Mouse (Mus musculus) cerebellum, postnatal 4 days (tissue): ENCODE data around the gene Slc35b1.

Source experiments
- DNase-seq, 2 experiments: peaks; one replicate each; pipeline ENCODE4 v3.0.0; 2022; ENCODE audit warnings: low spot score in 2 of 2, mixed read lengths in 1 of 2

The Slc35b1 gene

DNA sequence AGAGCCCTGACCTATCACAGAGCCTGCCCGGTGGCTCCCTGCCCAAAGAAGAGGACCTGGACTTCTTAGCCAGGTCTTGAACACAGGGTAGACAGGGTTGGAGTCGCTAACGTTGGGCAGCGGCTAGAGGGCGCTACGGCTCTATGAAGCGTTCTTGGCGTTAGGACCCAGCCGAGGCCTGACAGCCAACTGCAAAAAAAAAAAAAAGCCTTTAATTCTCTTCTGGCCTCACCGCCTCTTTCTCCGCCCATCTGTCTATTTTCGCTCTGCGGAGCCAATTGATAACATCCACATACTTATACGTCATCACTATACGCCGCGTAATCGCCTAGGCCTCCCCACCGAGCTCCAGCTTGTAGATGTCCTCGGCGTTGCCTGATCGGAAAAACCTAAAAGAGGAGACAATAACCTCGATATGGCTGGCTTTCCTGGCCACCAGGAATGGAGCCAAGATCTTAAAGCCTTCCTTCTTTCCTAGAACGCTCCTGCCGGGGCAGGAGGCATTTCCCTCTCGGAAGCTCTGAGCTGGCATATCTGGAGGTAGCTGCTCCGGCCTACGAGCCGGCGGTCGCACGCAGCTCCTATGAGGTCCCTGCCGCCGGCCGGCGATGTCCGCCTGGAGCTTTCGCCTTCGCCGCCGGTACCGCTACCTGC lies at the start of gene Slc35b1:
Gene Slc35b1, plus strand, starts transcription at position 374 of the 654 bp plus-strand sequence.
- peak; percentile 84 to 92 for DNase-seq

DNA sequence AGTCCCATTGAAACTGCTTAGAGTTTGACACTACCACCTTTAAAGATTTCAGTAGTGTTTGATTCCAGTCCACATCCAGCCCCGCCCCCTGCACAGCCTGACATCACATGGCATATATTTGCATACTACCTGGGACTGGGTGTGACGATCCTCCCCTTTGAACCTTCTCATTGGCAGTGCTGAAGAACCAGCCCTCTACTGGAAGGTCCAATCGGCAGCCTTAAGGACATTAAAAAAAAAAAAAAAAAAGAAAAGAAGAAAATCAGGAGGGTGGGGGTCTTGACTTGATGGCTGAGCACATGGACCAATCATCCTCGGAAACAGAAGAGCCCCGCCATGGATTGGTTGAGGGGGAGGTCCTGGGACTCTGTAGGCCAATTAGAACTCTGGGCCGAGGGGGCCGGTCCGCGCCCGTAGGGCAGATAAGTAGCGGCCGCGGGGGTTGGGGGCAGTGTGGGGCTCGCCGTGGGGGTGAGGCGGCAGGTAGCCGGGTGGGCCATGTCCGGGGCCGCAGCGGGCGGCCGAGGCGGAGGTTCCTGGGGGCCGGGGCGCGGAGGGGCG lies 47.8 kb upstream of the Slc35b1 start, which contains the start of gene Fam117a:
Gene Fam117a, plus strand, starts transcription at position 451 of the 561 bp plus-strand sequence.
- peak; percentile 49 to 72 for DNase-seq

DNA sequence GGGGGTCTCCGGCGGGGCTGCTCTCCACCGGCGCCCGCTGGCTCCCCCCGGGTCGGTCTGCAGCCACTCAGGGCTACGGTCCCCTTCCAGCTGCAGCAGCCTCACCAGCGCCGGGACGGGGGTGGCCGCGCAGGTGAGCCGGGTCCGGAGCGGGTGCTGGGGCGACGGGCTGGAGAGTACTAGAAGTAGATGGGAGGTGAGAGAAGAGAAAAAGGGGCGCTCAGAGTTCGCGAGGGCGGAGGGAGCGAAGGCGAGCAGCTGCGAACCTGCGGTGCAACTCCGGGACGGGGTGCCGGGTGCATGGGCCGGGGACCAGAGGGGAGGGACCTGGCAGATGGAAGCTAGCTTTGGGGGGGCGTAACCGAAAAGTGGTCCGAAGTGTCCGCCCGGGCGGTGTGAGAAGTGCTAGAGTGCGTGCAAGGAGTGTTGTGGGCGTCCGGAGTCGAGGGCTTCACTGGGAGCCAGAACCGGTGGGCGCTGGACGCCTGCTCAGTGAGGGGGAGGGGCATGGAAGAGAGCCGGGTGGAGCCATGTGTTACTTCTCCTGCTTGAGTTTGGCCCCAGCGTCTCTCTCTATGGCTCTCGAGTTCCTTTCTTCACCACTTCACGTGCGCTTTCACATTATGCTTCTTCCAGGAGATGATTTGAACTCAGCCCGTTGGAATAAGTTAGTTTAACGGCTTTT lies 47.2 kb upstream of the Slc35b1 start:
- peak in 1 of 2 experiments; percentile 37 for DNase-seq

DNA sequence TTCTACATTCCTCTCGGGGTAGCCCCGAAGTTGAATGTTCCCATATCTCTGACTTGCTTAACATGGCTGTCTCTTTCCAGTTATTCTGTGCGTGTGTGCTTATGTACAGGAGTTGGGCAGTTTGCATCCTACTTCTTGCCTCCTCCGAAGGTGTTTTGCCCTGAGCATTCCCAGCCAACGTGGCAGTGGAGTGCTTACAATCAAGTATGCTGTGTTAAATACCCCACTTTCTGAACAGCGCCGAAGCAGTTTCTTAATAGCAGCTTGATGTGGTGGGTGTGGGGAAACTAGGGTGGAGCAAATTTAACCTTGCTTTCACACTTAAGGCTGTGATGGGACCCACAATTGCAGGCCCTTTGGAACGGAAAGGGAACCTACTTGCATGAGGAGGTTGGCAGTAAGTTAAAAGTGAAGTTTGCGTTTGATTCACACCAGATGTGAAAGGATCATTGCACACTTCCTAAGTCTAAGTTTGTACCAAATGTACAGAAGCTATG lies 46.6 kb upstream of the Slc35b1 start:
- no peak for DNase-seq

DNA sequence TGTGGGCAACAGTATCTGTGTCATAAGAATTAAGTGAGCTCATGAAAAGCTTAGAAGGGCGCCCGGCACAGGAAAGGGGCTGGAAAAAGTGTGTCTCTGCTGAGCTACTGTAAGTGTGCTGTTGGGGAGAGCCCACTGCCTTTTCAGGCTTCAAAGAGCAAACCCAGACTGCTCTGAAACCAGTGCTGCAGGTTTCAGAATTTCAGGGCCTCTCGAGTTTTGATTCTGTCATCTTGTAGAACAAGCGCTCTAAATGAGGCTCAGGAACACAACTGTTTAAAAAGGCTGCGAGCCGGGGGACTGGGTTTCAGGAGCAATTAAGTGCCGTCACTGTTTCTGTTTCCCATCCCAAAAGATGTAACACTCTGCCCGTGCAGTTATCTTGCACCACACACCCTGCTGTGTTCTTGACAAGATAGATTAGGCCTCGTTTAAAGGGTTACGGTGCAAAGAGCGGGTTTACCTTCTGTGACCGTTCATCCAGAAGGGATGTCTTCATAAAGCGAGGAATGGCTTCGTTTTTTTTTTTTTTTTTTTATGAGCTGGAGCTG lies 44.9 kb upstream of the Slc35b1 start:
- no peak for DNase-seq

DNA sequence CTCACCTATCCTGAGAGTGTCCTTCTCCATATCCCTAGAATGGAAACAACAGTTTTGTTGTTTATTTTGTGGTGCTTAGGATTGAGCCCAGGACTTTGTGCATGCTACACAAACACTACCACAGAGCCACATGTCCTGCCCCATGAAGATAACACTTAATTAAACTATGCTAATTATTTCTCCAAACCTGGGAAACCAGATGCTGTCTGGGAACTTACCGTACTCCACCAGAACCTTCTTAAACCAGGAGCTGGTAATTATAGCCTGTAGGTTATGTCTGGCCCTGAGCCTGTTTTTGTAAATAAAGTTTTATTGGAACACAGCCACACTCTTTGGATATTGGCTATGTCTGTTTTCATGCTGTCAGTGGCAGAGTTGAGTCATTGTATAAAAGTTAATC lies 44.2 kb upstream of the Slc35b1 start:
- no peak for DNase-seq

DNA sequence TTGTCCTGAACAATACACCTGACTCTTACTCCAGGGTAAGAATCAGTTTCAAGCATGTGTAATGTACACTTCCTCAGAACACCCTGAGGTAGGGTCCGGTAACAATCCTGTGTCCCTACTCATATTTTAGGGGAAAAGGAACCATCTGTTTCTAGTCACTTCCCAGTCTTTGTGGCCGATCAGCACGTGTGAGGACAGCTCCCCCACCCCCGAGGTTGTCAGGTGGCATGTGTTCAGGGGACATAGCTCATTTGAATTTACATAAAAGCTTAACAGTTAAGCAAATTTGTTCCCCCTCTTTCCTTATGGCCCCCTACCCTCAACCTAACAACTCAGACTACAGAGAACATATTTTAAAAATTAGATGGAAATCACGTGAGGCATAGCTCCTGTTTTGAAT lies 43.8 kb upstream of the Slc35b1 start:
- no peak for DNase-seq

DNA sequence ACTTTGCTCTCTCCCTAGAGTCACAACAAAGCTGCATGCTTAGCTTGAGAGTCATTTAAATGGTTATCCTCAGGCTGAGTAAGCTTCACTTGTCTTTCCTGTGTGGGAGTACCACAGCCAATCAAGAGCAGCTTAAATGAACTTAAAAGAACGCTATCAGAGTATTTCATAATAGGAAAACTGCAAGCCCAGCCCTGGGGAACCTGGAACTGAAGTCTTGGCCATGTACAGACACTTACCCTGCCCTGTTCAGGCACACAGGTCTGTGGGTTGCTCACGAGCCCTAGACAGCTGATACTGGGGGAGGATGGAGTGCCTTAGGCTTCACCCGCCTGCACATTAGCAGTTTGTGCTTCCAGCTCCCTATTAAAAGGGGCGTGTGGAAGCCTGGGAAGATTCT lies 41.3 kb upstream of the Slc35b1 start:
- no peak for DNase-seq

DNA sequence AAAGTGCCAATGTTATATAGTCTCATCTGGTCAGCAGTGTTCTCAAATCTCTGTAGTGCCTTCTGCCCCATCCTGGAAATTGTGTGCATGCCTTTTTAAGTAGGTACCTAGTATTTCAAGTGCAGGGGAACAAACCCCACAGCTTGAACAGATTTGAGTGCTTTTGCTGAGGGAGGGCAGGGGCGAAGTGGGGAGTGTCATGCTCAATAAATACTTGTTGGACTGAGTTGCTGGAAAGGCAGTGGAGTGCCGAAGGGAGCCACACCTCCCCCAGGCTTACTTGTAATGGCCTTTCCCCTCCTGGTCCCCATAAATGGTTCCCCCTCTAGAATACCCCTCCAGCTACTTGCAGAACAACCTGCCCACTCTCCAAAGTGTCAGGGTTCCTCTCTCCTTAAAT lies 40.3 kb upstream of the Slc35b1 start:
- no peak for DNase-seq

DNA sequence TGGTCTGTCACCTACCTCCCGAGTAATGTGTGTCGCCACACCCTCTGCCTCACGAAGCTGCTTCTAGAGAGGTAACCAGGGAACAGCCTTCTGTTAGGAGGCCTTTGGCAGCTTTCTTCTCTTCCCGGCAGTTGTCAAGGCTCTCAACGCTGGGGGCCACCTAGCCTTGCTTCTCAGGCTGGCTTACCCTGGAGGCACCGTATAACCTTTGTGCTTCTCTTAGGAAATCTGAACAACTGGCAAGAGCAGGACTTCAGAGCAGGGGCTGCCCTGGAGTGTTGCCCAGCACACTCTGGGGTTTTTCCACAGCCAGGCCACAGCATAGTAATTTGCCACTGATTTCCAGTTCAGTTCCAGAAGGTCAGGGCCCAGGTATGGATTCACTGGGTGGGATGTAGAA lies 34.2 kb upstream of the Slc35b1 start:
- DNase-seq, result no peak

DNA sequence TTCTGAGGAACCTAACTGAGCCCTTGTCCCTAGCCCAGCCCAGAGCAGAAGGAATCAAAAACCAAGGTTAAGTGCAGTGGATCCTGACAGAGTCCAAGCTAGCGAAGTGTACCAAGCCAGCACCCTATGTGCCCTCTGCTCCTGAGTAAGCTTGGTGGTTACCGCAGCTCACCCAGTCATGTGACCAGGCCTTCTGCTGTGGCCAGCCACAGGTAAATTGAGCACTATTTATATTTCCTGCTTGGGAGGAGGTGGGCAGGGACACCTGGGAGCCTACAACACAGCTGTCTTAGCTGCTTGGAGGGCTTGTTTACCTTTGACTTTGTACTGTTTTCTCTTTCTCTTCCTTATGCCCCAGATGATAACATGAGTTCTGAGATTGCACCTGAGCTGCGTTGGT lies 33.5 kb upstream of the Slc35b1 start:
- no peak for DNase-seq

DNA sequence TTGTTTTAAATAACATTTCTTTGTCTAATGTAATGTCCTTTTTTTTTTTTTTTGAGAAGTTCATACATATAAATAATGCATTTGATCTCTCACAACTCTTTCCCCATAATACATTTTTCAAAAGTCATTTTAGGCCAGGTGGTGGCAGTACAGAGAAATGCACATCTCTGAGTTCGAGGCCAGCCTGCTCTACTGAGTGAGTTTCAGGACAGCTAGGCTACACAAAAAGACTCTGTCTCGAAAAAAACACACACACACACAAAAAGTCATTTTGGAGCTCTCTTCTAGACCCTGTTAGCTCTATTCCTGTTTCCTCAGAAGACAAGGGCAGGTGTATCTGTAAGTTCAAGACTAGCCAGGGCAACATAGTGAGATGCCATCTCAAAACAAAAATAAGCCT lies 31.8 kb upstream of the Slc35b1 start:
- DNase-seq, result no peak

DNA sequence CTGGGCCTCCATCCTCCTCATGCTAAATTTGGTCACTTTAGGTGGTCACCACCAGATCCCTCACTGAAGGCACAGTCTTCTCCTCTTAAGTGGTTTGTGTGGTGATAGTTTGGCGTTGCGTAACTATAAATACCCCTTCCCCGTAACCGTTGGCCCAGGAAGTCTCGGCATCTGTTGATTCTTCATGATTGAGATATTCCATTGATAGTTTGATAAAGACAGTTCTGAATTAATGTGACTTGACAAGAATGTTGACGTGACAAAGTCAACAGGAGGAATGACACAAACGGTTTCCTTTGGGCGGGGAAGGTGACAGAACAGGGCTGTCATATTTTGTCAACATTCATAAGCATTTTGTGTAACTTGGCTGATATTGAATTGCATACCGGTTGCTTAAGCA lies 31.3 kb upstream of the Slc35b1 start:
- no peak for DNase-seq

DNA sequence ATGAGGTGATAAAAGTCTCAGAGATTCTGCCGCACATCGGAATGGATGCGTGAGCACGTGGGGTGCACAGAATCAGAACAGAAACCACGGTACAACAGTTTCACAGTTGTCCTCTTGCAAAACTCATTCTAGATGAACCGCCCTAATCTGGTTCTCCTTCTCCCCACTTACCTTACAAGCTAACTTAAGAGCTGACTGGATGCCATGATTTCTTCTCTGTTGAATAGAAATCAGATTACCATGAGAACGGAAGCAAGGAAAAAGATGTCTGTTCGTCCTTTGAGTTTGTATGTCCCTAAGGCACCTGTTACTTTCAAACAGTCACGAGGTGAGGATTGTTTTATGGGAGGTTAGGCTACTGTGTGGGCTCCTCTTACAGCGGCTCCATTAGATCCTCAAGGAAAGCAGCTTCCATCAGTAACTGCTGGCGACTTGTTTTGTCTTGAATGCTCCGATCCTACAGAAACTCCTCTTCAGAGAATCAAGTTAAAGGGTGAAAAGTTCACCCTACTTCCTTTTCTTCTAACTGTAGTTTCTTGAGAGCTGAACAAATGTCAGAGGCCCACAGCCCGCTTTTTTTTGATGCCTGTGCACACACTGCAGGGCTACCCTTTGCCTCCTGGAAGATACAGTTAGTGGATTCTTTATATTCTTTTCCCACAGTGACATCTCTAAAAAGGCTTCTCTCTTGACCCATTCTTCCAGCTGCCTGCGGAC lies 30.1 kb upstream of the Slc35b1 start:
- DNase-seq, result no peak

DNA sequence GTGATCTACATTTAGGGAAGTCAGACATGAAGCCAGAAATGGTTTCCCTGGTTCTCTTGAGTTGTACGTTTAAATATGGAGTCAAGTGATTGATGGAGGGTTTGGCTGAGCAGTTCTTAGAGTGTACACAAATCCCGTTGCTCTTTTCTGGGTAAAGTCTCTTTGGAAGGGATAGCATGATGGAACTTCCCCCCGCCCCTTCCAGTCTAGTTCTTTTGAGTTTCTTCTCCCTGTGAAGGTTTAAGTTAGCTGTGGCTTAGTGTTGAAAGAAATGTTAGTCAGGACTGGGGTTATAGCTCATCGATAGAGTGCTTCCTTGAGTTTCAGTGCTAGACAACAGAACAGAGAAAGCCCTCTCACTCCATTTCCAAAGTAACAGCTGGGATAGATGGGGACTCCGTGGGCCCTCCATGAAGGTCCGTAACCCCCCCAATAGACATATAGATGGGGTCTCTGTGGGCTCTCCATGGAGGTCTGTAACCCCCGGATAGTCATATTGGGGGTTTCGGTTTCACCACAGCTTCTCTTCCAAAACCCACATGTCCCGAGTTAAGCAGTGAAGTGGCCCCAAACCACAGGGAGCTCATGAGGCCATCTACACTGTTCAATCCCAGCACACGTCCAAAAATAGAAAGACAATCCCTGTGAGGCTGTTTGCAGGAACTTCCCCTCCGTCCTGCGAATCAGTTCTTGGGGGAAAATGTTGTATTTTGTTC lies 29.4 kb upstream of the Slc35b1 start:
- DNase-seq, result no peak

DNA sequence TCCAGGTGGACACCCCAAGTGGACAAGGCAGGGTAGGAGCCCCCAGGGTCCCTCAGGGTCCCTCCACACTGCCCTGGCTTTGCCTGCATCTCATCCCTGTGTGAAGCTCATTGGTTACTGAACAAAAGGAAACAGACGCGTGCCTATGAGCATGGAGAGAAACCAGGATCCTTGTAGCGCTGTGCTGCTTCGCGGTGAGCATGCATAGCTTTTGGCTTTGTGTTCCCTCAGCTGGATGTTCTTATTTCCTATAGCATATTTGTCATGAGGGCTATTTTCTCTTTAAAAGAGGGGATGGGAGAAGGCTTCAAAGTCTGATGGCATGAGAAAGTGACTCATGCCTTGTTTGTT lies 28.9 kb upstream of the Slc35b1 start:
- no peak for DNase-seq

DNA sequence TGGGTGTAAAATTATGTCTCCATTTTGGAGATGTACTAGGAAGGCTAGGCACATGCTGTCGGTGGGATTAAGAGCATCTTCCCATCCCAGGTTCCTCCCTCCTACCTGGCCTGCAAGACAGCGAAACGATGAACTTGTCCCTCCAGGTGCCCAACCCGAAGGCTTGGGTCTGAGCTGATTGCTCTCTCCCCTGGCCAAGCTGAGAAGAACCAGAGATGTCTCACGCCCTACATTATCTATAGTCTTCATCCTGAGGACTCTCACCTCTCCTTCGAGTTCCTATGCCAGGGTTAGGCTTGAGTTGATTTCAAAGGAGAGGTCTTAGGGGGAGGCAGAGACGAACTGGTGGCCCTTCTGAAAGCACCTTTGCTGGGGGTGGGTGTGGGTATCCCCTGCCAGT lies 28.5 kb upstream of the Slc35b1 start:
- DNase-seq, result no peak

DNA sequence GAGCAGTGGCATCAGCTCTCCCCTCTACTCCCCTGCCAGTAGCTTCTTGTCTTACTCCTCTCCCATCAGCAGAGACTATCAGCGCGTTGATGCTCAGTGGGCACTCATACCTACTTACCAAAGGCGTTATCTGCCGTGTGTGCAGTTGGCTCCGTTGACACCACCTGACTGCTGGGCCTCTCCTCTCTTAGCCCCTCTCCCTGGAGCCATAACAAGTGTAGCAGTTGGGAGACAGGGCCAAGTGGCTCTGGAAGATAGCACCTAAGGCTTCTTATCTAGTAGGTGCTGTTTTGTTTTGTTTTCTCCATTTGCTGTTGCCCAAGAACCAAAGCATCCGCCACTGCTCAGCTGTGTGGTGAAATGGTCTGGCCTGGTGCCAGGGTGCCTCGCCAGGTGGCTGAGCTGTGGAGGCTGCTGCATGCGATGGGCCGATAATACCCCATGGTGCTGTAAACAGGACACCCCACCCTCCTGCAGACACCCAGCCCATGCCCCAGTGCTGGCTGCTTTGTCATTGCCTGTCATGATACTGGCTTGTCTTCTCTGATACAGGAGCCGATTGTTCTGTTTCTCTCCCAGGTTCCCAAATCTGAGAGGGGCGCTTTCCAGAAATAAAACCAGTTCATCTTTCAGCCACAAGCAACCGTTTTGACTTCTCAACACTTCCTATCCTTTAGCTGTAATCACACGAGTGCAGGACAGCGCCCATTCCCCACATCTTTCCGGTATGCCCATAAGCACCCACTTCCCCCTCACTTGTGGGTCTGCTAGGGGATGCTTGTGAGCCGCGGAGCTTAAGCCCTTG lies 27.8 kb upstream of the Slc35b1 start:
- DNase-seq, result peak in 1 of 2 experiments; percentile 50

DNA sequence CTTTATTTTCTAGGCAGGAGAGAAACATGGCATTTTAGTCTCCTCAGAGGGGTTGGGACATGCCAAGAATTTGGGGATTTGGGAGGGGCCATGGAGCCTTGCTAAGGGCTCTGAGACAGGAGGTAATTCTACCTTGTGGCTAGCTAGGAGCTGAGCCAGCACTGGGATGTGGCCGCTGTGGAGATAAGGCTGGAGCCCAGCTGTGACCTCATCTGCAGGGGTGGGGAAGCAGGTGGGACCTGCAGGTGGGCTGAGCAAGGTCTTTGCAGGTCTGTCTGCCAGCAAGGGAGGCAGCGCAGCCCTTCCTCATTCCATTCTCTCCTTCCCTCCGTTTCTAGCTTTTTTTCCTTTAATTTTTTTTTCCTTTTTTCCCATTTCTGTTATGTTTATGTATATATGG lies 26.2 kb upstream of the Slc35b1 start:
- DNase-seq, result no peak

DNA sequence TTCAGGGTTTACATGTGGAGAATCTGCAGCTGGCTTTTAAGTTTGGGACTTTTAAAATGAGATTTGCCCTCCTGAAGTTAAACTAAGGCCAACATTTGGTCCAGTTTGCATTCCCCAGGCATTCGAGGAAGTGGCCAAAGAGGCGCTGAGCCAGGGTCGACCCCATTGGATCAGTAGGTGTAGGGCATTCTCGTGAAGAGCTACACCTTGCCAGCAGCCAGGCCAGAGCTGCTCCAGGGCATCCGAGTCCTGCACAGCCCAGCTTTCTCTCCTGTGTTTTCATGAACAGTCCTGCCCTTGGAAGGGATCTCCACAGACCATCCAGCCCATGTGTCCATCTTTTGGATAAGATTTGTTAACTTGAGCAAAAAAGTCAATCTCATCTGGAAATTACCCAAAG lies 20.1 kb upstream of the Slc35b1 start:
- no peak for DNase-seq

DNA sequence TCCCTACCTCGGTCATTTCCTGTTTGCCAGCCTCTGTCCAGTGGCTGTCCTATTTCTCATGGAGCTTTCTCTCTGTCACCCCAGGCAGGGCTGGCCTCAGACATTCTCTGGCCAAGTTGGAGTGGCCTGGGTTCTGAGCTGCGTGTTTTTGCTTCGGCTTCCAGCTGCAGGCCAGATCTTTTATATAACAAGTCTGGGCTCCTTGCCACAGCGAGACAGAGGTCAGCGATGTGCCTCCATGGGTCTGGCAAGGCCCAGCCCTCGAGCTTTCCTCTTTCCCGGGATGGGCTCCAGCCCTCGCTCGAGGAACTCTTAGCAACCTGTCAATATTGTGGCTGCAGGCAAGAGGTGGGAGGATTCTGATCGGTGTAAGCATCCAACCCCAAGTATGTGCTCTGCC lies 18.9 kb upstream of the Slc35b1 start:
- peak in 1 of 2 experiments; percentile 33 for DNase-seq
